Mouse (Mus musculus): ENCODE results near the gene St3gal4. TPM values are rescaled to one million over a fixed set of nuclear protein-coding genes. Genes with fewer than 3 reads are reported as not detected.

St3gal4 gene
- total RNA-seq, 2 experiments from 2014 or later: 26.8 to 39.1 TPM

DNA sequence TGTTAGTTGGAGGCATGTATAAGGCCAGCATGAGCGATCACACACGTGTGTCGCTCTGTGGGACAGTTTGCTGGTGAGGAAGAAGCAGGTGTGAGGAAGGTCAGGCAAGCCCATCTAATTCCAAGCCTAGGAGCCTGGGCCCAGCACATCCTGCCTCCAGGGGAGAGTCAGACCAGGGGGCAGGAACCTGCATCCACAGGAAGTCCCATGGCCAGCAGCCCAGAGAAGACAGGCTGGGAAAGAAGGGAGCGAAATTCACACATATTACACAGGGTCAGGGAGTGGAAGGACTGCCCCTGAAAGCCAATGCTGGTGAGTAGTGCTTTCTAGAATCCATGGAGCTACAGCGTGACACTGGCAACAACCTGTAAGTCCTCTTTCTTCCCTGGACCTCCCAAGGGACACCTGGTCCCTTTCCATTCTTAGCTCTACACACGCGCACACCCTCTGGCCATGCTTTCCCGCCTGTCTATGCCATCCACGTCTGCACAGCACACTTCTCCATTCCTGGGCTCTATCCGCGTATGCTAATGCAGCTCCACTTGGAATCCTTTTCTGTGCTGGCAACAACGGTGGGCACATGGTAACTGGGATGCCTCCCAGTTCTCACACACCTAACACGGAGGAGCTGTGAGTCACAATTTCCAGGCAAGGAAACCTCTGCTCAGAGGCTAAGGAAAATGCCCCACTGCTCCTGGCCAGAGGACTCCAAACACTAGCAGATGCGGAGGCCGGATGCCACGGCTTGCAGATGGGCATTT lies 12.7 kb upstream of the St3gal4 start:
- peak in 1 of 2 experiments; percentile 61 for DNase-seq
- intact Hi-C loops (cut with DNase I): no loop called here

DNA sequence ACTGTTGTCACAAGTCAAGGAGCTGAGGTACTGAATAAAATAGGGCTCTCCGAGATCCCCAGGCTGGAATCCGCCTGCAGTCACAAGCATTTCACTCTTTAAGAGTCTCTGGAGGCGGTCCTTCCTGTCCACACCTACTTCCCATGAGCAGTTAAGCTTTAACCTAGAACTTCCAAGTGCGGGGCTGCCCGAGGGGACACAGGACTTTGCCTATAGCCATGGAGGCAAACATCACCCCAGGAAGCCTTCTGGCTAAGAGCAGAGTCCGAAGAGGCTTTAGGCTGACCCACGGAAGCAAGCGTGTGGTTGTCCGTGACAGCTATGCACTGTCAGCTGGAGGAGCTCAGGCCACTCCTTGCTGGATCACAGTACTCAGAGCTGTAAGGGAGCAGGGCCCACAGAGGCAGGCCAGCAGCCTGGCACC lies 9.9 kb upstream of the St3gal4 start:
- no peak for DNase-seq

DNA sequence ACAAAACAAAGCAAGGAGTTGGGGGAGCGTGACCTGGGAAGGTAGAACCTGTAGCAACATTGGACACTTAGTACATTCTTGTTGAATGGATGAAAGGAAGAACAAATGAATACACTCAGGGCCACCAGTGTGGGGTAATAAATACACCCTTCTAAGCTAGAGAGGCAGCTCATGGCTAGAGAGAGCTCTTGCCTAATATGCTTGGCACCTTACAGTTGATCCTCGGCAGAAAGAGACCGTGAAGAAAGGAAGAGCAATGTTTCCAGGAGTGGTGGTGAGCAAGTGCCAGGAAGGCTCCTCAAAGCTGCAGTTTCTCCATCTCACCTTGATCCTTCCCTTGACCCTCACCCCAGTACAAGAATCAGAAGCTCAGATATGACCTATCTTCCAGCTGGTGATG lies 9.5 kb upstream of the St3gal4 start:
- DNase-seq: no peak
- intact Hi-C loops (cut with DNase I): no loop called here

More for the DNA sequence above, 9.9 kb upstream of the St3gal4 start:
- intact Hi-C loops (cut with DNase I): no loop called here

DNA sequence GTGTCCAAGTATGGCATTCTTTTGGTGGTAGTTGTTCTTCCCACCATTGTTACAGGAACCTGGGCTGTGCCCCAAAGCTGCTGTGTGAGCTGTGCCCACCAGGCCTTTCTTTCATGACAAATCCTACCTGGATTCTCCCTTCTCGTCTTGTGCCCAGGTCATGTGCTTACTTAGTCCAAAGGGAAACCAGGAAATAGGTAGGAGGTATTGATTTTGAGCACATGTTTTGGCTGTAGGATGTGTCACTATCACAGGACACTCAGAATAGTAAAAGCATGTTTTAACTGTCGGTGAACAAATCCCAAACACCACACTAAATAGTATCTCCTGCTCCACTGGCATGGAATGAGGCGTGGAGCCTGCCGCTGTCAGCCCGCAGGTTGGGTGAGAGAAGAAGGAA lies 8.5 kb upstream of the St3gal4 start:
- intact Hi-C loops (cut with DNase I): no loop called here
- DNase-seq: no peak

DNA sequence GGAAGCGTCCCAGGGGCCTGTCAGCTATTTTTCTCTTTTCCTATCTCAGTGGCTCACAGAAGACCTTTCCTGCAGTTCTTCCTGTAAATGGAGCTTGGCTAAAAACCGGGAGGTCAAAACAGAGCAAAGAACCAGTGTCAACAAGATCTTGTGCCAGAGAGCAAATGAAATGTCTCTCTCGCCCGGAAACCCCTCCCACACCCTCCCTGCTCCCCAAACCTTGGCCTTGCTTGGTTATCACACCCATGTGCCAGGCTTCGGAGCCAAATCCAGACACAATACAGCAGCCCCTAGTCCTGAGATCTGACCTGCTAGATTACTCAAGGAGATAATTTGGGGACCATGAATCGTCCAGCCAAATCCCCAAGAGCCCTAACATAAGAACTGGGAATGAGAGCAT lies 8.1 kb upstream of the St3gal4 start:
- peak in 1 of 2 experiments; percentile 42 for DNase-seq
- intact Hi-C loops (cut with DNase I): no loop called here

DNA sequence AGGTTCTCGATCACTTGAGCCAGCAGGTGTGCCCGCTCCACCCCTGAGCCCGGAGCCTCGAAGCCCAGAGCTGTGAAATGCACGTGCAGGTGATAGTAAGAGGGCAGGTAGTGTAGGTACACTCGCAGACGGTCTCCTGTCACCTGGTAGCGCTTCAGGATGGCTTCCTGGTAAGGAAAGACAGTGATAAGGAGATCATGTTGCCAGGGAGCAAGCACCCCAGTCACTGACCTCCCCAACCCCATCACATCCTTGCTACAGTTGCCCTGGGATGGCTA lies 5.5 kb upstream of the St3gal4 start:
- intact Hi-C loops (cut with DNase I): no loop called here
- no peak for DNase-seq

DNA sequence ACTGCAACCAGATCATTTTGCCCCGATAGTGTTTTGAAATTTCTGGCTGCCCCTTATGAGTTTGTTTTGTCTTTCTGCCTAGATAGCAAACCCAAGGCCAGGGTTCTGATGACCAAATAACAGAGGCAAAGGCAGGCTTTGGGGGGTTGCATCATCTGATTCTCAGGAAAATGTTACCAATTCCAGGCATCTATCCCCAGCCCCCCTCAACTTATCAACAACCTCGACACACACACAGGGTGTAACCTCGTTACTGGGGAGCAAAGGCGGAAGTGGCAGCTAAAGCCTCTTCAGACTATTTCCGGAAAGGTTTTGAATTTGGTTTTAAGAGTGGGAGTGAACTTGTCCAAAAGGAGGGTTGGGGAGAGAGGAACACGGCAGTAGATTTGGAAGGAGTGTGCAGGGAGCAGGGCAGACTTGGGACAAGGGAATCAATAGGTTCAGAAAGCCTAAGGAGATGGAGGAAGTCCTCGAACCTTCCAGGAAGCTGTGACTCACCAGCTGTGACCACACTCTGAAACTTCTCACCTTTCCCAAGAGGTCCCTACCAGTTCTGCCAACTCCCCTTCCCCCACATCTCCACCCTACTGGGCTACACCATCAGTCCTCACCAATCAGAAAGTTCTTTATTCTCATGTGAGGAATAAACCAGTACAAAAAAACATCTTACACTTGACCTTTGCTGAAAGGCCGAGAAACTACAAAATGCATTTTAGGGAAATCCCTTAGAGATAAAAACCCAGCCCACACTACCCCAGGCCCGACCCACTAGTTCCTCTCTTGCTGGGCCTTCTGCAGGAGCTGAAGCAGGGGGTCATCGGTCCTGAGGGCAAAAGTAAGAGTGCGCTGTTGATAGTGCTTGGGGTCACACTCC lies 5.0 kb upstream of the St3gal4 start:
- peak in 1 of 2 experiments; percentile 43 for DNase-seq
- intact Hi-C loops (cut with DNase I): no loop called here

DNA sequence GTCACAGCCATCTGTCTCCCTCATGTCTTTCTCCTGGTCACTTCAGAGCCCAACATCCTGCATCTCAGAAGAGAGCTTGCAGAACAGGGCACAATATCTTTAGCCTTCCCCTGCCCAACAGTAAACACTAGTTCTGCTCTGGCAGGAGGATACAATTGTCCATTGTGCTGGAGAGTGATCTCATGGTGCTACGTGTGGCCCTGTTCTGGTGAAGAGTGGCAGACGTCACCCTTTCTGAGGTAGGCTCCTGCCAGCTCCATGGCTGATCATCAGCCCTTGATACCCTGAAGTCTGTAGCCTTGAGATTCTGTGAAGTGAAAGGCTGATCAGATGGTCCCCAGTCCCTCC lies 4.4 kb upstream of the St3gal4 start:
- intact Hi-C loops (cut with DNase I): no loop called here
- DNase-seq: no peak

DNA sequence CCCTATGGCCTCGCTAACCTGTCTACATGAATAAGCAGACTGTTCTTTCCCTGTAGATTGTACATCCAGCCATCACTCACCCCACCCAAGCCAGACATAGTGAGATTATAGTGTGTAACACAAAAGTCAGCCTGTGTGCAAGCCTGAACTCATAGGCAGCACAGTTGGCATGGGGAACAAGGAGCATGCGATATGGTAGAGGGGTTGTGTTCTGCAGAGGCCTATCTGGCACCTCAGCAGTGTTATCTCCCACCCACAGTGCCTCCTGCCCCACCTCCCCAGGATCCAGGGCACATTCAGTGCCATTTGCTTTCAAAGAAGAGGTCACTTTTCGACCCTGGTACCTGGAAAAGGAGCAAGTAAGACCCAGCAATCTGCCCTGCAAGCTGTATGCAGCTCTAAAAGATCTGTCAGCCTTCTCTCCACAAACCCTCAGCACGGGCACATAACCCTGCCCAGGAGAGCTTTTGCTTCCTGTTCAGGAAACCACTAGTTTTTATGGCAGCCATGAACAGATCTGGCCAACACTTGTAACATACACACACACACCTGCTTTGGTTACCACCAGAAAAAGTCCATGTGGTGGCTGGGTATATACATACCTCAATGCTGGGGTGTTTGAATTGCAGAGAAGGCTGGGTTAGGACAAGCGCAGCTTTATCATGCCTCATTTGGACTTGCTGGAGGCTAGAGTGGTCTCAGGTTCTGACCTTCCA lies 3.6 kb upstream of the St3gal4 start:
- no peak for DNase-seq
- intact Hi-C loops (cut with DNase I): no loop called here

DNA sequence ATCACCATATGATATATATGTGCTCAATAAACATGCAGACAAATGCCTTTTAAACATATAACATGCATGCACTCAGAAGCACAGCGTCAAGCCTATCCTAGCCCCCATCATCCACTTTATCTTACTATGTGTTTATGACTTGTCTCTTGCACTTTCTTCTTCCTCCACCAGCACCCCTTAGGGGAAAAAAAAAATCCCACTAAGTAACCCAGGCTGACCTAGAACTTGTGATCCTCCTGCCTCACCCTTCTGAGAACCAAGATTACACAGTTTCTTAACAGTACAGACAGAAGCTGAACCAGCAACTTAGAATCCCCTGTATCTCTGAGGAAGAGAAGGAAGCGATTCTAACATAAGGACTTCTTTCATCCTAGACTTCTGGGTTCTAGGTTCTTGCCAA lies 505 bp downstream of the St3gal4 start:
- intact Hi-C loops (cut with DNase I): no loop called here
- no peak for DNase-seq

DNA sequence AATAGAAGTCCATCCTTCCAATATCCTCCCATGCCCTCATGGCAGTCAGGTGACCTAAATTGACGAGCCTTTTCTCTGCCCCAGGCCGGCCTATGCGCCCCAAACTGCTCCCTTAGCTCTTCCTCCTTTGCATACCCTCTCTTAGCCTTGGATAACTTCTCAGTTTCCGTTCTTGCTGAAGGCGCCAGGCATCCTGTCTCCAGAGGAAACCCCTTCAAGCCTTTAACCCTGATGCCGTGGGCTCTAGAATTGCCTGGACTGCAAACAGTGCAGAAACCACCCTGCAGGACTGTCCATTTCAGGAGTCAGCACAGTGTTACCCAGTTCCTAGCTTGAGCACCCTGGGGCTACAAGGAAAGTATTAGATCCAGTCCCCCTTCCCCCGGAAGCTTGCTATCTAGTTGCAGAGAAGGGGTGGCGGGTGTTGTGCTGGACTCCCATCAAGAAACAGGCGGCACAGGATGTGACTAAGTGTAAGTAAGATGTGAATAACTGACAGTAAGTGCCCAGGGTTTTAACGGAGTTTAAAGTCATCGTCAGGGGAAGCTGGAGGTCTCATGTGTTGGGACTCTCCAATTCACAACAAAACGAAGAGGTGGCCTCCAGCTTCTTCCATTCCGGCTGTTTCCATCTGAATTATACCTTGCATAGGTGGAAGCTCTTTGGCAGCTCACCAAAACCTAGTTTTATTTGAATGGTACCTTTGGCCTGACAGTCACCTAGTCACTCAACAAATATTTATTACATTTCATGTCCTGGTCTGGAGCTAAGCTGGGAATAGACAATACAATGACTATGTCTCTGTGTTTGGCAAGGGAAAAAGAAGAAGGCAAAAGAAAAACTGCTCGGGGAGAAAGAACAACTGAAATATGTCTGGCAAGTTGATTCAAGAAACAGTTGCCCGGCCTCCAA lies 1.4 kb downstream of the St3gal4 start:
- DNase-seq: peak; percentile 54 to 70
- intact Hi-C loops (cut with DNase I): loop anchor here (2.0 kb wide), 2 partner anchors 45 to 79 kb away; no protein-coding TSS in a partner anchor

DNA sequence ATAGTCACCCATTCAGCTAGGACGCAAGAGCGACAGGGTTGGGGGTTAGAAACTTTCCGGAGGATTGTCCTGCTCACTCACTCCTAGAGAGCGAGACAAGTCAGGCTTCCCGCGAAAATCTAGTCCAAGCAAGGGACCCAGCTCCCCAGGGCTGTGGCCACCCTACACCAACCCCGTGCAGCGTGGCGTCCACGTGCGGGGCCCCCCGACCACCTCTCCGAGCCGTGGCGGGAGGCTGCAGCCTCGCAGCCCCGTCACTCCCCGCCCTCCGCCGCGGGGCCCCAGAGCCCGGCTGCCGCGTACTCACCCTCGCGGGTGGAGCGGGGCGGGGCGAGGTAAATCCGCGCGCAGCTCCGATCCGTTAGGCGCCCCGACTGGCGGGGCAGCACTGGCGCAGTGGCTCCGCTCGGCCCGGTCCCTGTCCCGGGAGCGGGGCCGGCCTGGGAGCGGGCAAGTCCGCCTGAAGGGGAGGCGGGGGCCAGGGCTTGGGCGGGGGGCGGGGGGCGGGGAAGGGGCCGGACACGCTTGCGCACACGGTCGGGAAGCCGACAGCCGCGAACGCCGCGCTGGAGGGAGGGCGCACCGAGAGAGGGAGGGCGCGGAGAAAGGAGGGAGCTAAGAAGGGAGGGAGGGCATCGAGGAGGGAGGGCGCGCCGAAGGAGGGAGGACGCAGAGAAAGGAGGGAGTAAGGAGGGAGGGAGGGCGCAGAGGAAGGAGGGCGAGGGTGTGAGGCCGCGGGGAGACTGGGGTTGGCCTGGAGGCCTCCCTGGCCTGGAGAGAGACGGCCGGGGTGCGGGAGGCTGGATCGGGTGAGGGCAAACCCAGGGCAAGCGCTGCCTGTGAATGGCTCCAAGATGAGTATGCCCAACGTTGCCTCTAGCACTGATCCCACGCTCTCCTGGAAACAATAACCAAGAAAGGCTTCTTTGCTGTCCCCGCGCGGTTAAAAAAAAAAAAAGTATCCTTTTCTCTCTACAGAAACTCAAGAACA lies 2.4 kb downstream of the St3gal4 start:
- intact Hi-C loops (cut with DNase I): loop anchor here (2.0 kb wide), 2 partner anchors 46 to 78 kb away; no protein-coding TSS in a partner anchor
- DNase-seq: peak; percentile 78 to 86

DNA sequence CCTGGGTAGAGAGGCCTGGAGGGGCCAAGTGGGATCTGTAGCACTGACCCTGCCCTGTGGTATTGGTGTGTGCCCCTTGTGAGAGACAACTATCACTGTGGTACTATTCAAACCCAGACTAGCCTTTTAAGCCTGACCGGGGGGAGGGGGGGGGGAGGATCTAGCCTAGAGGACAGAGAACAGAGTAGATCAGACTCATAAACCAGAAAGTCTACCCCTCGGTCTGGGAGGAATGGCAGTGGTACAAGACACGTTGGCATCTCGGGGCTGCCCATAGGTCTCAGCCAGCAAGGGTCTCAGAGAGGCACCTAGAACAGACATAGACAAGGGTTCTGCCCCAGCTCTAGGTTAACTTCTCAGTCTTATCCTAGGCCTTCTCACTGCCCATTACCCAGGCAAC lies 3.3 kb downstream of the St3gal4 start:
- intact Hi-C loops (cut with DNase I): loop anchor here (2.0 kb wide), 2 partner anchors 47 to 77 kb away; no protein-coding TSS in a partner anchor
- DNase-seq: no peak

DNA sequence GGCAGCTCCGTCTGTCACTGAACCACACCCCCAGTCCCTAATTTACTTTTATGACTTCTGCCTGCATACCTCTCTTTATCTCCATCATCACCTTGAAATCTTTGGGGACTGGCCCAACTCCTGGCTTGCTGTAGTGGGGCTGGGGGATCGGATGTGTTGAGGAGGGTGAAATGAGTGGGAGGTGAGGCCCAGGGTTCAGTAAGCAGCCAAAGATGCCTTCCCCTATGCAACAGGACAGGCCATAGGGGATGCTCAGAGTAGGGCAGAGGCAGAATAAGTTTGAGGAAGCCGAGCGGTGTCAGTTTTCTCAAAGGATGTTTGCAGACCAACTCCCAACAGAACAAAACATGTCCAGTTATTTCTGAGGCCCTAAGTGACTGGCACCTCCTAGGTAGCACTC lies 3.8 kb downstream of the St3gal4 start:
- intact Hi-C loops (cut with DNase I): no loop called here
- DNase-seq: no peak

DNA sequence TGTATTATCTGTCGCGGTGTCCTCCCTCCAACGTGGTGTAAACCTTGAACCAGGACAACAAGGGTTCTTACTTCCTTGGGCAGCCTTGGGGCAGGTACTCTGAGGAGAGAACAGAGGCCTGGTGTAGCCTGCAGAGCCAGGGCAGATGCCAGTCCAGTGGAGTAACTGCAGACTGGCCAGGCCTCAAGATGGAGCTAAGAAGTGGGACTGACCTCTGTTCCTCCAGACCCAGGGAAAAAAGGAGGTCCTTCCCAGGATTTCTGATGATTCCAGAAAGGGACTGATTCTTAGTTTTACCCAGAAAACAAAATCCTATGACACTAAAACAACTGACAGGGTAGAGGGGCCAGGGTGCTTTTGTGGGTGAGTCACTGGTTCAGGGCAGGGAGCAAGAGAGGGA lies 4.8 kb downstream of the St3gal4 start:
- intact Hi-C loops (cut with DNase I): no loop called here
- no peak for DNase-seq

DNA sequence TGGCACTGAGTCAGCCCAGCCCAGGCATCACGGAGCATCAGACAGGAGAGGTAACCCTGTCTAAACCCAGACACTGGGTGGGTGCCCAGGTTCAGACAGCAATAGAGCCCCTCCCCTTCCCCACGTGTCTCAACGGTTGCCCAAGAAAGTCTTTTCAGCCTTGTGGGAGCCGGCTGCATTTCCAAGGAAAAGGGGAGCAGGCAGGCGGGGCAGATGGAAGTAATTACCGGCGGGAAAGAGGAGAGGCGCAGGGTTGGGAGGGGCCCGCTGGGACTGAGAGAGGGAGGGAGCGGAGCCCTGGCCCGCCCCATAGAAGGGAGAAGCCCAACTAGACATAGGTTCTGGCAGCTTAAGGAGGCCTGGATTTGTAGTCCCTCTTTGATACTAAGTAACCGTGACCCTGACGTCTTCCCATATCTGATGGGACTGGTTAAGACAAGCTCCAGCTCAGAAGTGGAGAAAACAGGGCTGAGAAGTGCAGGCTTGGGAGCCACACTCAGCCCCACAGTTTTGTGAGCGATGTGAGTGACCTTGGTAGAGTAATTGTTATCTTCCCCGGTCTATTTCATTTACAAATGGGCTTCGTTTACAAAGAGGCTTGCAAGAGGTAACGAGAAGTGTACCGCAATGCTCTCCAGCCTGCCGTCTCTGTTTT lies 7.0 kb downstream of the St3gal4 start:
- intact Hi-C loops (cut with DNase I): no loop called here

DNA sequence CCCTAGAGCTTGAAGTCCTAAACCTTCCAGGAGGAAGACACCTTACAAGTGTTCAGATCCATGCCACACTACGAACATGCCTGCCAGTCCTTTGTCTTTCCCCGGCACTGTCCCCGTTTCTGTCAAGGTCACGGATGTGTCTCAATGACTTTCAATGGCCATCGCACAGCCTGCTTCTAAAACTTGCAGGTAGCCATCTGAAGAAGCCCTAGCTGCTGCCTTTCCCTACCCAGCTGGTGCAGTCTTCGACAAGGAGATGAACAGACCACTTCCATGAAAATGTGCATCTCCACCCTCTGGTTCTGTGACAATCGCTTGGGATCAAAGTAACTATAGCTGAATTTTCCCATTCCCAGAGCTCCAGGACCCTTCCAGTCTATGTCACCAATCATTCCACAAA lies 7.6 kb downstream of the St3gal4 start:
- no peak for DNase-seq
- intact Hi-C loops (cut with DNase I): no loop called here

More for the DNA sequence above, 7.0 kb downstream of the St3gal4 start:
- peak in 1 of 2 experiments; percentile 55 for DNase-seq

DNA sequence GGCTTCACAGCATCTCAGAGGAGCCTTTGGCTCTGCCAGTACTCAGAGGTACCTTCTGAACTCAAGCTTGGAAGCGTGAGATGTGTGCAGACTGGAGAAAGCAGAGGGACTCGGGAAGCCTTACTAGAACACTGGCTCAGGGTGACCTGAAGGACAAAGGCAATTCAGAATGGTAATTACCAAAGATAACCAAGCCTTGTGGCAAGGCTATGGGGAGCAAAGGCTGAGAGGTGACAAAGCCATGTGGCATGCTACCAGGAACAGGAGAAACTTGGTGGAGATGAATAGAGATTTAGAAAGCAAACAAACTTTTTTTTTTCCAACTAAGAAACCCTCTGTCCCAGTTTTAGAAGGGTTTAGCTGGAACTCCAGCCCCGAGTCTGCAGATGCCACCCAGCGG lies 8.5 kb downstream of the St3gal4 start:
- no peak for DNase-seq
- intact Hi-C loops (cut with DNase I): no loop called here

DNA sequence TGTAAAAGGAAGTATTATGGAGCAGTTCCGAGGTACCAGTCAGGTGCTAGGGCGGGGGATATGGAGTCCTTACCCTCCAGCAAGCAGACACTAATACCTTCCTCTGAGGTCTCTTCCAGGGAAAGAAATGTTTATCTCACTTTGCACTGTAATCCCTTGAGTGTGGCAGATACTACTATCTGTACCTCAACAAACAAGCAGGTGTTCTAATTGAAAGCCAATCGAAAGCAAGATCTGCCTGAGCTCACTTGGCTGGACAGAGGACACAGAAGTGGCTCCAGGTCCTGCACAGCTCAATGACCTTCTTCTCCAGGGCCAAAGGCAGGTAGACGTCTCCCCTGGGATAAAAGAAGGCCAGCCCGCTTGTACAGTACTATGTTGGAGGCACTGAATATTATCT lies 9.0 kb downstream of the St3gal4 start:
- DNase-seq: no peak
- intact Hi-C loops (cut with DNase I): no loop called here

Data from heart, postnatal 36 days (tissue).